Mouse (Mus musculus) E14TG2a.4 (cell line): ENCODE measurements around the gene Ostc.

Source experiments
- H3K27me3 ChIP-seq: 2 replicates; pipeline ENCODE4 v1.6.1; 2014; ENCODE audit warnings: low read length, control low read depth; ENCODE audit not compliant: insufficient read depth
- H3K36me3 ChIP-seq: 2 replicates; pipeline ENCODE4 v1.6.1; 2014; ENCODE audit warnings: low read length, control low read depth; ENCODE audit not compliant: insufficient read depth
- H3K4me1 ChIP-seq: replicated peaks from 2 replicates; pipeline ENCODE4 v1.6.1; 2014; ENCODE audit warnings: low read depth, low read length, control low read depth
- H3K4me3 ChIP-seq: replicated peaks from 2 replicates; pipeline ENCODE4 v1.5.1; 2014; ENCODE audit warnings: mild to moderate bottlenecking, low read length
- H3K9me3 ChIP-seq: 2 replicates; pipeline ENCODE4 v1.6.1; 2014; ENCODE audit warnings: low read length, control low read depth
- CTCF ChIP-seq: conservative IDR thresholded peaks from 2 replicates; pipeline ENCODE4 v1.5.1; 2014; ENCODE audit warnings: low read length
- NANOG ChIP-seq: IDR thresholded peaks from 2 replicates; pipeline ENCODE4 v1.6.1; 2014; ENCODE audit warnings: borderline replicate concordance, low read length, mixed read lengths
- POU5F1 ChIP-seq: IDR thresholded peaks from 2 replicates; pipeline ENCODE4 v1.6.1; 2014; ENCODE audit warnings: low read length, borderline replicate concordance

The Ostc gene

DNA sequence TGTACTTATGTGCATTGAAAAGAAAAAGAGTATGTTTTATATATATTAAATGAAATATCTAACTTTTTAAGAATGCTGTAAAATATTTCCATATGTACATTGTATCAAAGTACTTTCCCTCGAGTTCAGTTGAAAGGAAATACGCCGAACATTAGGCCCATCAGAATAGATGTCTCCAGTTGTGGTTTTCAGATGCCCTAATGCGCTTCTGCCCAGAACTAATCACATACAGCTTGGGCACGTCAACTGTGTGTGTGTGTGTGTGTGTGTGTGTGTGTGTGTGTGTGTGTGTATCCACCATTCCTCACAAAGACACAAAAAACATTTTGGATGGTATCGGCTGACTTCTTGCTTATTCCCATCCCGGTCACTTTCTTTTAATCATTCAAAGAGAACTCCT, 7.3 kb upstream of the Ostc start:
- Histone ChIP-seq H3K36me3 (no peaks in the 10 kb centered on the region), H3K4me3 (no peak overlapping the region), H3K27me3 (peaks cover 7% of the 10 kb centered on the region; the same call in 1 of the 2 replicates), H3K9me3 (no peaks in the 10 kb centered on the region), H3K4me1 (peaks cover 13% of the 10 kb centered on the region)
- TF ChIP-seq POU5F1 (no peak), CTCF (no peak), NANOG (no peak)

DNA sequence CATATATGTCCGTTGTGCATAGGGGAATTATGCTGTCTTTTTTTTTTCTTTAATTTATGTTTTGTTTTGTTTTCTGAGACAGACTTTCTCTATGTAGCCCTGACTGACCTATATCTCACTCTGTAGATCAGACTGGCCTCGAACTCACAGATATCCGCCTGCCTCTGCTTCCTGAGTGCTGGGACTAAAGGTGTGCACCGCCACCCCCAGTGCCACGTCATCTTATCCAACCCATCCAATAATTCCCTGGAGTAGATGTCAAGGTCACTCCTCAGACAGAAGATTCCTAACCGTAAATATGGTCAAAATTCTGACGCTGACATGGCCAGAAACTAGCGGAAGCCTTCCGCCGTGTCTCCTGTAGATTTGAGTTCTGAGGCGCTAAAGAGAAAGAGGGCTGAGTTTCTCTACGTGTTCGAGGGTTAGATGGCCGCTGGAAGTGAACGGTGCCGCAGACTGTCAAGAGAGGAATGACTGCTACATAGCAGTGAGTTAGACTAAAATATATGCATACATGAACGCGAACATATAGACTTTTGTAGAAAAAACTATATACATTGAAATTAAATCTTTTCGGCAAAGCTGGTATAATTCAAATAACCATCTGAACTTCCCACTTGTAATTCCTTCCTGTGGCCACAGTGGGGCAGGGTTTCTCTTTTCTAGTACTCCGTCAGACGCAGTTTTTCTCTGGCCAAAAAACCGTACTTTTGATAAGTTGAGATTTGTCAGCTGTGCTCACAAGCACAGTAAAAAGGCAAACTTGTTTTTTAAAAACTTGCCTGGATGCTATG, 5.7 kb upstream of the Ostc start:
- TF ChIP-seq NANOG (no peak), CTCF (peak; percentile 96)
- no peaks in the 10 kb centered on the region for H3K36me3 ChIP-seq
- peak overlapping the region; percentile 46; the same call in 1 of the 2 replicates for H3K4me3 ChIP-seq

DNA sequence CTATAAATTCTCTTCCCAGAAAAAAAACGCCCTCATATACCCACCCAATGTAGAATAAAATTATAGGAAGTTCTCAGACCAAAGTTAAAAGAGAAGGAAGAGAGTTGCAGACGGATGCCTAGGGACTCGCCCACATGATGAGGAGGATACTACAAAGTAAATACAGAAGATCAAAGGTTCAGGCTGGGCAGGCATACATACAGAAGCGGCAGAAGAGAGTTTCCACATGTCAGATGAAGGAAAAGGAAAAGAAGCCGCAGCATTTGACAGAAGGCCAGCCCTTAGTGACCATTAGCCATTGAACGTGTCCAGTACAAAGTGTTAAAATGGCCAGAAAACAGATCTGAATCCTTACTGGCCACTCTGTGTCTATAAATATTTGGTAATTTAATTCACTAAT, 3.6 kb upstream of the Ostc start:
- Histone ChIP-seq H3K4me1 (peaks cover 12% of the 10 kb centered on the region), H3K9me3 (no peaks in the 10 kb centered on the region), H3K4me3 (no peak overlapping the region), H3K27me3 (no peaks in the 10 kb centered on the region), H3K36me3 (no peaks in the 10 kb centered on the region)
- TF ChIP-seq NANOG (no peak), POU5F1 (no peak)

More for the DNA sequence above, 5.7 kb upstream of the Ostc start:
- no peaks in the 10 kb centered on the region for H3K27me3 ChIP-seq
- peaks cover 5% of the 10 kb centered on the region for H3K4me1 ChIP-seq
- no peaks in the 10 kb centered on the region for H3K9me3 ChIP-seq

DNA sequence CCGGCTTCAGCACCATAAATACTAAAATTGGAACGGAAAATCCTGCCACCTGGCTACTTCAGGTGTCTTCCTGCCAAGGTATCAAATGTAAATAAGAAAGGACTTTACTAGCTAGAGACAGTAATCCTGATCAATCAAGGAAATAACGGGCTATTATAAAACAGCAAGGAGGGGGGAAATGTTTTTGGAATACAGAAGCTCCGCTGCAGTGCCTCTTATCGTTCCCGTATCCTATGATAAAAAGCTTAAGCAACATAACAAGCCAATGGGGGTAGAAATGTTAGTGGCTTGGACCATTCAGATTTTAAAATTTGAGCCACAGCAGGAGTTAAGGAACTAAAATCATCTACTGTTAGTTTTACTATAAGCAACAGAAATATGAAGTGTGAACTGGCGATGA, 859 bp upstream of the Ostc start:
- H3K9me3 ChIP-seq, result no peaks in the 10 kb centered on the region
- H3K4me3 ChIP-seq, result peak overlapping the region; percentile 58
- no peak for TF ChIP-seq NANOG
- no peaks in the 10 kb centered on the region for H3K27me3 ChIP-seq
- H3K36me3 ChIP-seq, result peaks cover 7% of the 10 kb centered on the region; the same call in 1 of the 2 replicates
- peaks cover 18% of the 10 kb centered on the region for H3K4me1 ChIP-seq

DNA sequence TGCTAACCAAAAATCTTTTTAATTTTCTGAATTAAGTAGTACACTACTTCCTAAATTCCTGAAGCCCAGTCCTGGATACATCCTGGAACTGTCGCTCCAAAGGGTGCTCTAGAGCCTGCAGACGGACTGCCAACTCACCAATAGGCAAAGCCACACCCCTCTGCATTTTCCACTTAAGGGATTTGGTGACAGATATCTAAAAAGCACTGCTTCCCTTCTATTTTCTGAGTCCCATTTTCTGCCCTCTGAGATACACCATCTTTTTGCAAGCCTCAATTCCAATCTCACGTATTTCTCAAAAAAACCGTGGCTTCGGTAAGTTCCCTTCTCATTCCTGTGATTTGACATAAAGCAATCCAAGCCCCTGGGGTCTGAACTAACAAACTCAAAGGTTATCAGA, 715 bp downstream of the Ostc start:
- Histone ChIP-seq H3K9me3 (no peaks in the 10 kb centered on the region), H3K4me3 (peak overlapping the region; percentile 92), H3K27me3 (no peaks in the 10 kb centered on the region), H3K4me1 (peaks cover 16% of the 10 kb centered on the region), H3K36me3 (peaks cover 21% of the 10 kb centered on the region)
- TF ChIP-seq POU5F1, result no peak
- TF ChIP-seq CTCF, result no peak
- TF ChIP-seq NANOG, result no peak

DNA sequence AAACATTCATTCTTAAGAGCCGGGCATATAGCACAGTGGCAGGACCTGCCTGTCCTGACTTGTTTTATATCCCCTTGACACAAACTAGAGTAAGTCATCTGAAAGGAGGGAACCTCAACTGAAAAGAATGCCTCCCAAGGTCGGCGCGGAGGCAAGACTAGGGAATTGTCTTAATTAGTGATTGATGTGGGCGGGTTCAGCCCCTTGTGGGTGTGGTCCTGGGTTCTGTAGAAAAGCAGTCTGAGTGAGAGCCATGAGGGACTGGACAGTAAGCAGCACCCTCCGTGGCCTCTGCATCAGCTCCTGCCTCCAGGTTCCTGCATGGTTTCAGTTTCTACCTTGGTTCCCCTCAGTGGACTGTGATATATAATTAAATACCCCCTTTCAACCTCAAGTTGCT, 7.0 kb downstream of the Ostc start:
- Histone ChIP-seq H3K4me1 (peaks cover 36% of the 10 kb centered on the region), H3K27me3 (no peaks in the 10 kb centered on the region), H3K9me3 (no peaks in the 10 kb centered on the region), H3K4me3 (no peak overlapping the region), H3K36me3 (peaks cover 70% of the 10 kb centered on the region)
- TF ChIP-seq POU5F1 (no peak), CTCF (no peak), NANOG (no peak)

DNA sequence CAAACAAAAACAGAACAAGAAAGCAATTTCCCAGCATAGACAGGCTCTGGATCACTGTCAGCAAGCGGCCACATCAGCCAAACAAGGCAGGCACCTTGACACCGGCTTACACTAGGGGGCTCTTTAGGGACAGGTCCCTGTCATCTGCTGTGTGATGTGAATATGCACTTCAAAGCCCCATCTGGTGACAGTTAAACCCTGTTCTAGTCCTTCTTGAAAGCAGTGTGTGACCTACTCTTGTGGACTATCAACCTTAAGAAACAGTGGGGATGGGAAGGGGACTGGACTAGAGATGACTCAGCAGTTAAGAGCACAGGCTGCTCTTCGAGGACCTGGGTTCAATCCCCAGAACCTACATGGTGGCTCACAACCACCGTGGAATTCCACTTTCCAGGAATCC, 11.6 kb downstream of the Ostc start:
- H3K4me1 ChIP-seq, result peaks cover 57% of the 10 kb centered on the region
- no peak overlapping the region for H3K4me3 ChIP-seq
- H3K27me3 ChIP-seq, result no peaks in the 10 kb centered on the region
- H3K9me3 ChIP-seq, result no peaks in the 10 kb centered on the region
- TF ChIP-seq POU5F1 (no peak), NANOG (no peak)
- peaks cover 48% of the 10 kb centered on the region for H3K36me3 ChIP-seq

DNA sequence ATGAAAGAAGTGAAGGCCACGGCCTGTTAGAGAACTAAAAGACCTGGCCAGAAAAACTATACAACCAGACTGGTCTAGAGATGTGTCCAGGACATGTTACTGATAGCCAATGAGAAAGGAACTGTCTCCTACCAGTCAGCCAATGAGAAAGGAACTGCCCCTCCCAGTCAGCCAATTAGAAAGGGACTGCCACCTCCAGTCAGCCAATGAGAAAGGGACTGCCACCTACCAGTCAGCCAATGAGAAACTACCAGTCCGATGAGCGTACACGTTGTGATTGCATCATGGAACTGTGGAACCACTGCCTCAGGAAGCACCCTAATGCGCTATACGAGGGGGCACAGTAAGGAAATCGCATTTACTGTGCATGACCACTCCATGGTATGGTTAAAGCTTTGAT, 14.5 kb downstream of the Ostc start:
- 0 out of 2 replicates have a peak, but pooled peaks cover 2% of the 10 kb centered on the region for H3K27me3 ChIP-seq
- H3K36me3 ChIP-seq, result peaks cover 21% of the 10 kb centered on the region
- TF ChIP-seq POU5F1 (no peak), CTCF (no peak), NANOG (no peak; the same call in 1 of the 2 replicates)
- peaks cover 66% of the 10 kb centered on the region for H3K4me1 ChIP-seq
- peak overlapping the region; percentile 49 for H3K4me3 ChIP-seq
- H3K9me3 ChIP-seq, result no peaks in the 10 kb centered on the region

DNA sequence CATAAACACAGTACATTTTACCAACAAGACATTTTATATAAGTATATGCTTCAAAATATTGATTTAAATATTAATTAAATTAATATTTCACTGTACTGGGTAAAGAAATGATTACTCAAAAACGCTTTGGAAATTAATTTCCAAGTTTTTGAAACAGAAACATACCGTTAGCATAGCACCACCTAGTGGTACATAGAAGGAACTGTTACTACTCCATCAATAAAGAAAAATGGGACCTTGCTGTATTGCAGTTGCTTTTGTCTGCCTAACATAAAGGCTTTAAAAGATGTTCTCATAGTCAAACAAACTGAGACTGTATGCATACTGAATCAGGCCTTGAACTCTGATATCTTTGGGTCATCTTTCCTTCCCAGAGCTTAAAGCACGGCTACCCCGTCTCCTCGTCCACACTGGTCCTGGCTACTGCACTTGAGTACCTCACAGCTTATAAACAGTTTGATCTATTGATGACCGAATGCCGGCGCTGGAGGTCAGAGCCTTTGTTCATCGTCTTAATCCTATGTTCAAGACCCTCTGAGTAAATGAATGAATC, 15.1 kb downstream of the Ostc start:
- H3K4me1 ChIP-seq, result peaks cover 62% of the 10 kb centered on the region
- 0 out of 2 replicates have a peak, but pooled peaks cover 2% of the 10 kb centered on the region for H3K27me3 ChIP-seq
- H3K9me3 ChIP-seq, result no peaks in the 10 kb centered on the region
- H3K4me3 ChIP-seq, result no peak overlapping the region
- peaks cover 15% of the 10 kb centered on the region for H3K36me3 ChIP-seq
- no peak for TF ChIP-seq NANOG
- peak; percentile 75 for TF ChIP-seq CTCF
